In the genomic region with DNA sequence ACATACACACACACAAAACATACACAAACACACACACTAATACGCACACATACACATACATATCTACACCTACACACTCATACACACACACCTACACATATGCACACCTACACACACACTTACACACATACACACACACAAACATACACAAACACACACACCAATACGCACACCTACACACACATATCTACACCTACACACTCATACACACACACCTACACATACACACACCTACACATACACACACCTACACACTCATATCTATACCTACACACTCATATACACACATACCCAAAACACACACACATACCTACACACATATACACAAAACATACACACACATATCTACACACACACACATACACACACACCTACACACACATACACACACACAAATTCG, we compare ENCODE assay signal across 15 mouse cellular contexts.
"Had no signal": no experiment of that assay in that cellular context is flagged by ENCODE, and none has a peak within 500 bp of the region (broad histone marks: within the 10 kb centered on the region; RNA-seq: fewer than 3 reads in every experiment).

No protein-coding gene starts in this region.

- H3K27me3 ChIP-seq: limb, embryonic 13.5 days; liver, embryonic 15.5 days; midbrain, embryonic 12.5 days; neural tube, embryonic 12.5 days had no signal

- ATAC-seq: intestine, postnatal 0 days had no signal

- H3K9ac ChIP-seq: limb, embryonic 13.5 days; liver, embryonic 15.5 days; midbrain, embryonic 12.5 days; neural tube, embryonic 12.5 days had no signal

- H3K9me3 ChIP-seq: limb, embryonic 13.5 days; liver, embryonic 15.5 days; megakaryocyte, embryonic 14.5 days; midbrain, embryonic 12.5 days; neural tube, embryonic 12.5 days had no signal

- H3K4me1 ChIP-seq: liver, embryonic 15.5 days; midbrain, embryonic 12.5 days; neural tube, embryonic 12.5 days had no signal

- H3K4me3 ChIP-seq: layer of hippocampus, adult 2 months; limb, embryonic 13.5 days; liver, embryonic 15.5 days; megakaryocyte, embryonic 14.5 days; midbrain, embryonic 12.5 days; neural tube, embryonic 12.5 days had no signal

- H3K36me3 ChIP-seq: limb, embryonic 13.5 days; liver, embryonic 15.5 days; midbrain, embryonic 12.5 days; neural tube, embryonic 12.5 days had no signal

- H3K4me2 ChIP-seq: limb, embryonic 13.5 days; liver, embryonic 11.5 days; liver, embryonic 15.5 days; midbrain, embryonic 12.5 days; neural tube, embryonic 12.5 days had no signal

- DNase-seq: kidney, adult 8-10 months; kidney, postnatal 4 days; lung, adult 2 months; lung, postnatal 10 days; thymus, postnatal 4 days had no signal

- H3K27ac ChIP-seq: kidney, postnatal 0 days; layer of hippocampus, adult 2 months; limb, embryonic 13.5 days; liver, embryonic 15.5 days; macrophage; midbrain, embryonic 12.5 days; neural tube, embryonic 12.5 days had no signal
